Mouse (Mus musculus) thymus, adult 2 months (tissue): ENCODE measurements around the gene Fam219b.

Experiments used
- CTCF ChIP-seq: fragments of 200-500 bp; IDR thresholded peaks from 2 replicates; pipeline ENCODE4 v1.5.1; 2012; ENCODE audit warnings: mild to moderate bottlenecking, control low read depth, low read length, moderate library complexity, borderline replicate concordance; ENCODE audit not compliant: control insufficient read depth, poor library complexity, insufficient read depth; ENCODE audit errors: extremely low read depth
- POLR2A ChIP-seq: fragments of 200-500 bp; IDR thresholded peaks from 2 replicates; pipeline ENCODE4 v1.6.1; 2012; ENCODE audit warnings: mild to moderate bottlenecking, low read length, control low read depth, moderate library complexity; ENCODE audit not compliant: control insufficient read depth, poor library complexity, insufficient read depth; ENCODE audit errors: extremely low read depth

GRCm38 (mm10) chr9:57523754-57524153, 13.6 kb upstream of the Fam219b start:
- TF ChIP-seq CTCF (no peak), POLR2A (no peak)
